Comparison of ENCODE assay signal across 22 mouse cellular contexts in genomic region chr4:126481461-126481860, GRCm38 (mm10). TPM values are rescaled to one million over a fixed set of nuclear protein-coding genes. Genes with fewer than 3 reads are reported as not detected.
DNase-seq lines count a peak whose midpoint lies in the region; ATAC-seq lines count a peak whose summit lies in the region.
"Had no signal": no experiment of that assay in that cellular context is flagged by ENCODE, and none has a peak within 500 bp of the region (broad histone marks: within the 10 kb centered on the region; RNA-seq: fewer than 3 reads in every experiment).

No protein-coding gene starts in this region.

- H3K27ac ChIP-seq in heart, embryonic 10.5 days = no peak overlapping the region
- H3K27ac ChIP-seq in liver, embryonic 11.5 days (ENCODE audit: low read depth, low read length) = no peak overlapping the region
- H3K27ac ChIP-seq in liver, embryonic 12.5 days = no peak overlapping the region

- ATAC-seq in liver, embryonic 11.5 days (replicated peaks; ENCODE audit: low FRiP score) = no peak
- ATAC-seq in liver, embryonic 12.5 days = no peak
- ATAC-seq: activated CD4-positive, CD25-positive, alpha-beta regulatory T cell, adult 4 months; CD4-positive, CD25-positive, alpha-beta regulatory T cell, adult 4 months; Patski had no signal

- no peak overlapping the region for H3K4me2 ChIP-seq in liver, embryonic 11.5 days
- no peak overlapping the region for H3K4me2 ChIP-seq in liver, embryonic 12.5 days

- DNase-seq in heart, adult 11 months = peak; percentile 79
- no peak for DNase-seq in heart, postnatal 4 days
- DNase-seq in heart, embryonic 10.5 days (ENCODE audit: low spot score) = peak; percentile 19
- no peak for DNase-seq in heart, postnatal 36 days
- peak; percentile 9 for DNase-seq in liver, embryonic 11.5 days (ENCODE audit: low spot score)
- peak; percentile 71 for DNase-seq in testis, postnatal 14 days (ENCODE audit: low spot score)
- no peak for DNase-seq in testis, postnatal 10 days (ENCODE audit: low spot score)
- DNase-seq: adrenal gland, adult 2 months; adrenal gland, adult 8-10 months; adrenal gland, postnatal 10 days; adrenal gland, postnatal 14 days; adrenal gland, postnatal 25 days; adrenal gland, postnatal 36 days; B cell, adult 2 months; cerebellum, adult 11 months; cerebellum, adult 11-12 months had no signal

- H3K9me3 ChIP-seq in heart, embryonic 10.5 days = no peaks in the 10 kb centered on the region
- H3K9me3 ChIP-seq in liver, embryonic 11.5 days (ENCODE audit: control insufficient read depth, low read length) = no peaks in the 10 kb centered on the region
- no peaks in the 10 kb centered on the region for H3K9me3 ChIP-seq in liver, embryonic 12.5 days (replicated peaks)
- H3K9me3 ChIP-seq: G1E had no signal

- intact Hi-C loops in heart, postnatal 36 days (cut with DNase I) = no loop called here

- no peak overlapping the region for H3K4me3 ChIP-seq in heart, embryonic 10.5 days
- H3K4me3 ChIP-seq in liver, embryonic 11.5 days (ENCODE audit: low read depth, low read length) = no peak overlapping the region
- H3K4me3 ChIP-seq in liver, embryonic 12.5 days = no peak overlapping the region

- WGBS in heart, embryonic 10.5 days = 87% methylated on average over 5 of the region's 5 CpGs
- 82% methylated on average over 5 of the region's 5 CpGs for WGBS in liver, embryonic 11.5 days
- 71% methylated on average over 5 of the region's 5 CpGs for WGBS in liver, embryonic 12.5 days (ENCODE audit: insufficient replicate concordance)

- no peaks in the 10 kb centered on the region for H3K27me3 ChIP-seq in heart, embryonic 10.5 days (ENCODE audit: insufficient read depth, poor library complexity, severe bottlenecking)
- no peaks in the 10 kb centered on the region for H3K27me3 ChIP-seq in liver, embryonic 11.5 days (replicated peaks; ENCODE audit: control insufficient read depth, insufficient read depth, low read length)
- no peaks in the 10 kb centered on the region for H3K27me3 ChIP-seq in liver, embryonic 12.5 days (replicated peaks)
- H3K27me3 ChIP-seq: CH12.LX had no signal

- no peak overlapping the region for H3K9ac ChIP-seq in liver, embryonic 11.5 days (ENCODE audit: low read depth, low read length)
- no peak overlapping the region for H3K9ac ChIP-seq in liver, embryonic 12.5 days

- H3K4me1 ChIP-seq in heart, embryonic 10.5 days = 0 out of 2 replicates have a peak, but pooled peaks cover 6% of the 10 kb centered on the region
- H3K4me1 ChIP-seq in liver, embryonic 11.5 days (replicated peaks; ENCODE audit: control insufficient read depth, insufficient read depth, low read length) = no peaks in the 10 kb centered on the region
- H3K4me1 ChIP-seq in liver, embryonic 12.5 days = no peaks in the 10 kb centered on the region

- H3K36me3 ChIP-seq in heart, embryonic 10.5 days = no peaks in the 10 kb centered on the region
- no peaks in the 10 kb centered on the region for H3K36me3 ChIP-seq in liver, embryonic 11.5 days (ENCODE audit: control insufficient read depth, insufficient read depth, low read length)
- H3K36me3 ChIP-seq in liver, embryonic 12.5 days = no peaks in the 10 kb centered on the region
- H3K36me3 ChIP-seq: G1E had no signal

RNA-seq across cellular contexts. Expression of gene Ago1, which starts 13.1 kb away (rescaled TPM):
- 10 to 100 TPM; 16.1 to 18.2 TPM for total RNA-seq in heart, postnatal 4 days (2021)
- 2.4 and 3.4 TPM in 2 replicates for polyA plus RNA-seq in heart, embryonic 10.5 days (2016; fragmentation: Nextera tagmentation; extraction: Ambion mirVana)
- 10 to 100 TPM; 11.2 to 13.5 TPM for total RNA-seq in heart, postnatal 36 days (2021)
- polyA plus RNA-seq in liver, embryonic 11.5 days (2014; fragmentation: Nextera tagmentation; extraction: Ambion mirVana) = 4.1 and 4.9 TPM in 2 replicates
- 1.4 and 1.7 TPM in 2 replicates for polyA plus RNA-seq in liver, embryonic 12.5 days (2016; fragmentation: Nextera tagmentation; extraction: Ambion mirVana)

RNA-seq across cellular contexts. Expression of gene Ago4, which starts 51.8 kb away (rescaled TPM):
- total RNA-seq in heart, postnatal 4 days (2021) = 1 to 10 TPM; 3.5 to 3.8 TPM
- 0.64 and 0.65 TPM in 2 replicates for polyA plus RNA-seq in heart, embryonic 10.5 days (2016; fragmentation: Nextera tagmentation; extraction: Ambion mirVana)
- 1 to 10 TPM; 9.2 to 9.7 TPM for total RNA-seq in heart, postnatal 36 days (2021)
- polyA plus RNA-seq in liver, embryonic 11.5 days (2014; fragmentation: Nextera tagmentation; extraction: Ambion mirVana) = 0.29 and 0.30 TPM in 2 replicates
- polyA plus RNA-seq in liver, embryonic 12.5 days (2016; fragmentation: Nextera tagmentation; extraction: Ambion mirVana) = 0.23 and 0.37 TPM in 2 replicates
- polyA plus RNA-seq: G1E had no signal

RNA-seq across cellular contexts. Expression of gene Ago3, which starts 52.1 kb away (rescaled TPM):
- 10 to 100 TPM; 13.2 to 14.2 TPM for total RNA-seq in heart, postnatal 4 days (2021)
- 11.6 and 14.5 TPM in 2 replicates for polyA plus RNA-seq in heart, embryonic 10.5 days (2016; fragmentation: Nextera tagmentation; extraction: Ambion mirVana)
- 10 to 100 TPM in 1 of 2 experiments, 1 to 10 TPM in 1; 9.0 to 11.7 TPM for total RNA-seq in heart, postnatal 36 days (2021)
- polyA plus RNA-seq in liver, embryonic 11.5 days (2014; fragmentation: Nextera tagmentation; extraction: Ambion mirVana) = 9.2 and 15.2 TPM in 2 replicates
- polyA plus RNA-seq in liver, embryonic 12.5 days (2016; fragmentation: Nextera tagmentation; extraction: Ambion mirVana) = 8.1 and 8.2 TPM in 2 replicates

Comparison
In these comparisons a context has a peak if more than half of its experiments do, and no peak if none do; other contexts are left out.
1. DNase-seq: peak in heart, adult 11 months (single experiment), heart, embryonic 10.5 days (single experiment), liver, embryonic 11.5 days (single experiment) and testis, postnatal 14 days (single experiment); none in heart, postnatal 4 days (single experiment), heart, postnatal 36 days (0 of 2) and testis, postnatal 10 days (single experiment).